Mouse (Mus musculus): Measurements from ENCODE around the gene Wdr63.

DNA sequence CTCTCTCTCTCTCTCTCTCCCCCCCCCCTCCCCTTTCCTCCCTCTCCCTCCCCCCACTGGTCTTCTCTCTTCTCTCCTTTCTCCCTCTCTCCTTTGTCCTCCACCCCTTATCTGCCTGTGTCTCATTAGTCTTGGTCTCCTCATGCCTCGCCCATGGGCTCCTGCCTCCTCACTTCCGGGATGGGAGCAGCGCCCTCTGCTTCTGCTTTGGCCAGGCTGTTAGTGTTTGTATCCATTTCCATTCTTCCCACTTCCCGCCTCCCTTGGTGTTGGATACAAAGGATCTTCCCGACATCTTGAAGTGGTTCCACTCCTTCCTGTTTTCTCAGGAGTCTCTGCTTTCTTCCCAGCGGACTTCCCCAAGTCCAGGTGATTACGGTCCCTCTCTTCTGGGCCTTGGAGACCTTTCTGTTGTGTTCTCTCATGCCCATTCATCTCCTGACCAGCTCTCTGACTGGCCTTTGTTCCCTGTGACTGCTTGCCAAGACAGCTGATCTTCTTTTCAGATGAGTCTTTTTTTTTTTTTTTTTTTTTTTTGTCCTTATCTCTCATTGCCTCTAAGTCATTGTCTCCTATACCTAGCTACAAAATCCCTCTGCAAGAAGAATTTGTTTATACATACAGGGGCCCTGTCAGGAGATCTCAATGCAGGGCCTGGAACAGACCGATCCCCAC lies 96.2 kb downstream of the Wdr63 start:
- TF ChIP-seq CTCF (IDR thresholded peaks at IDR 0.05; ENCODE audit: borderline replicate concordance, insufficient read depth, low read depth, low read length): no peak
- no peak for TF ChIP-seq POLR2A (IDR thresholded peaks at IDR 0.05; ENCODE audit: borderline replicate concordance, insufficient read depth, low read length)

All from cerebellum, adult 2 months (tissue).